In the genomic region with DNA sequence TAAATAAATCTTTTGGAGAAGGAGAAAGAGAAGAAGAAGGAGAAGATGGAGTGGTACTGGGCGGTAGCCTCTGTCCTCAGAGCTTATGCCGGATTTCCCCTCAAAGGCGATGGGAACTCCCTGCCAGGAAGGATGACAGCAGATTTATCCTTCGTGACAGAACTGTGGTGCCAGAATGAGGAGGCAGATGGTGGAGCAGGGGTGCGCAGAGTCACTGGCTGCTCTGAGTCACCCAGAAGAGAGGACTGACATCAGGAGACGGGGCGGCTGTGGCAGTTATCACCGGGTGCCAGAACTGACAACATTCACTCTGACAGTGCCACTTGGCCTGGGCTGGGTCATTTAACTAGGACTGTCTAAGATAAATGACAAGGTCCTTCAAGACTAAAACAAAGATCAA, we compare ENCODE assay signal across 13 mouse cellular contexts. TPM values are rescaled to one million over a fixed set of nuclear protein-coding genes. Genes with fewer than 3 reads are reported as not detected.
DNase-seq lines count a peak whose midpoint lies in the region; ATAC-seq lines count a peak whose summit lies in the region.
"Had no signal": no experiment of that assay in that cellular context is flagged by ENCODE, and none has a peak within 500 bp of the region (broad histone marks: within the 10 kb centered on the region; RNA-seq: fewer than 3 reads in every experiment).

No protein-coding gene starts in this region.

- H3K4me3 ChIP-seq in forebrain, embryonic 14.5 days (ENCODE audit: low read depth, low read length): no peak overlapping the region
- H3K4me3 ChIP-seq in forebrain, embryonic 10.5 days: no peak overlapping the region
- H3K4me3 ChIP-seq: erythroblast, embryonic 14.5 days; neural tube, embryonic 13.5 days had no signal

- H3K9me3 ChIP-seq in forebrain, embryonic 14.5 days (replicated peaks; ENCODE audit: control insufficient read depth, low read length): no peaks in the 10 kb centered on the region
- no peaks in the 10 kb centered on the region for H3K9me3 ChIP-seq in forebrain, embryonic 10.5 days
- H3K9me3 ChIP-seq: neural tube, embryonic 13.5 days had no signal

- 0 out of 2 replicates have a peak, but pooled peaks cover 9% of the 10 kb centered on the region for H3K36me3 ChIP-seq in forebrain, embryonic 14.5 days (ENCODE audit: control insufficient read depth, insufficient read depth, low read length)
- peaks cover 7% of the 10 kb centered on the region for H3K36me3 ChIP-seq in forebrain, embryonic 10.5 days (replicated peaks)

- no peak overlapping the region for H3K9ac ChIP-seq in forebrain, embryonic 14.5 days (ENCODE audit: low read length)
- H3K9ac ChIP-seq: neural tube, embryonic 13.5 days had no signal

- H3K4me1 ChIP-seq in forebrain, embryonic 14.5 days (ENCODE audit: control insufficient read depth, insufficient read depth, low read length): peaks cover 16% of the 10 kb centered on the region
- H3K4me1 ChIP-seq in forebrain, embryonic 10.5 days: peaks cover 49% of the 10 kb centered on the region

- H3K27me3 ChIP-seq in forebrain, embryonic 14.5 days (replicated peaks; ENCODE audit: control insufficient read depth, insufficient read depth, low read length): no peaks in the 10 kb centered on the region
- H3K27me3 ChIP-seq in forebrain, embryonic 10.5 days (ENCODE audit: poor library complexity, severe bottlenecking): peaks cover 37% of the 10 kb centered on the region
- H3K27me3 ChIP-seq: neural tube, embryonic 13.5 days had no signal

- no peak for ATAC-seq in forebrain, embryonic 14.5 days
- ATAC-seq in megakaryocyte-erythroid progenitor cell, adult 5-6 weeks (replicated peaks; ENCODE audit: low FRiP score, low TSS enrichment, poor library complexity, severe bottlenecking): 0 out of 2 replicates have a peak, but pooled peaks have one; percentile 48

- WGBS in forebrain, embryonic 14.5 days: 76% methylated on average over 8 of the region's 8 CpGs
- WGBS in forebrain, embryonic 10.5 days: 91% methylated on average over 8 of the region's 8 CpGs

- peak; percentile 55 for DNase-seq in forebrain, embryonic 14.5 days (ENCODE audit: low spot score)
- no peak for DNase-seq in forebrain, embryonic 10.5 days (ENCODE audit: extremely low spot score, low spot score)
- DNase-seq in cerebellum, adult 8-10 months: peak; percentile 77
- peak; percentile 61 to 62 for DNase-seq in layer of hippocampus, postnatal 10 days (ENCODE audit: low spot score in 2 of 2)
- no peak for DNase-seq in heart, adult 11 months
- DNase-seq in gastrocnemius, postnatal 10 days: no peak
- DNase-seq in kidney, adult 9 months: no peak

- H3K27ac ChIP-seq in forebrain, embryonic 14.5 days (ENCODE audit: low read depth, low read length): peak overlapping the region; percentile 31; the same call in 1 of the 2 replicates
- H3K27ac ChIP-seq in forebrain, embryonic 10.5 days: no peak overlapping the region
- H3K27ac ChIP-seq: neural tube, embryonic 13.5 days had no signal

- no peak overlapping the region for H3K4me2 ChIP-seq in forebrain, embryonic 14.5 days (ENCODE audit: low read length)
- H3K4me2 ChIP-seq: neural tube, embryonic 13.5 days had no signal

RNA-seq across cellular contexts. Expression of gene Serinc2, which starts 8.9 kb away (rescaled TPM):
- polyA plus RNA-seq in forebrain, embryonic 14.5 days (2014; fragmentation: Nextera tagmentation; extraction: Ambion mirVana): 79.1 and 93.9 TPM in 2 replicates
- polyA plus RNA-seq in forebrain, embryonic 10.5 days (2016; fragmentation: Nextera tagmentation; extraction: Ambion mirVana): 53.3 and 63.2 TPM in 2 replicates
- 1 to 10 TPM; 6.3 to 6.4 TPM for total RNA-seq in layer of hippocampus, postnatal 10 days (2021)
- total RNA-seq in megakaryocyte-erythroid progenitor cell, adult 5-6 weeks (2014; fragmentation: Nextera tagmentation): not detected in 2 replicates
- total RNA-seq in megakaryocyte-erythroid progenitor cell, adult 5-6 weeks (2017): not detected in 2 replicates
- 10 to 100 TPM; 47.8 to 51.5 TPM for total RNA-seq in gastrocnemius, postnatal 10 days (2021)
- total RNA-seq: hematopoietic stem cell, adult 5-6 weeks had no signal
- polyA plus RNA-seq: erythroblast, embryonic 14.5 days had no signal

RNA-seq across cellular contexts. Expression of gene Fabp3, which starts 38.3 kb away (rescaled TPM):
- 107 and 121 TPM in 2 replicates for polyA plus RNA-seq in forebrain, embryonic 14.5 days (2014; fragmentation: Nextera tagmentation; extraction: Ambion mirVana)
- 16.2 and 18.8 TPM in 2 replicates for polyA plus RNA-seq in forebrain, embryonic 10.5 days (2016; fragmentation: Nextera tagmentation; extraction: Ambion mirVana)
- 100 to 1,000 TPM; 142 to 168 TPM for total RNA-seq in layer of hippocampus, postnatal 10 days (2021)
- total RNA-seq in megakaryocyte-erythroid progenitor cell, adult 5-6 weeks (2014; fragmentation: Nextera tagmentation): not detected in 2 replicates
- not detected in 2 replicates for total RNA-seq in megakaryocyte-erythroid progenitor cell, adult 5-6 weeks (2017)
- 100 to 1,000 TPM; 465 to 601 TPM for total RNA-seq in gastrocnemius, postnatal 10 days (2021)
- total RNA-seq: hematopoietic stem cell, adult 5-6 weeks had no signal
- polyA plus RNA-seq: erythroblast, embryonic 14.5 days had no signal

RNA-seq across cellular contexts. Expression of gene Gm10570, which starts 38.4 kb away (rescaled TPM):
- polyA plus RNA-seq in forebrain, embryonic 14.5 days (2014; fragmentation: Nextera tagmentation; extraction: Ambion mirVana): 0.63 and 0.80 TPM in 2 replicates
- not detected in 2 replicates for polyA plus RNA-seq in forebrain, embryonic 10.5 days (2016; fragmentation: Nextera tagmentation; extraction: Ambion mirVana)
- total RNA-seq in layer of hippocampus, postnatal 10 days (2021): not detected
- total RNA-seq in megakaryocyte-erythroid progenitor cell, adult 5-6 weeks (2014; fragmentation: Nextera tagmentation): not detected in 2 replicates
- not detected in 2 replicates for total RNA-seq in megakaryocyte-erythroid progenitor cell, adult 5-6 weeks (2017)
- total RNA-seq in gastrocnemius, postnatal 10 days (2021): not detected
- total RNA-seq: hematopoietic stem cell, adult 5-6 weeks had no signal
- polyA plus RNA-seq: erythroblast, embryonic 14.5 days; liver, embryonic 16.5 days; stomach, embryonic 16.5 days had no signal

RNA-seq across cellular contexts. Expression of gene Gm853, which starts 47.9 kb away (rescaled TPM):
- polyA plus RNA-seq in forebrain, embryonic 14.5 days (2014; fragmentation: Nextera tagmentation; extraction: Ambion mirVana): 0.11 and 0.89 TPM in 2 replicates
- not detected in 2 replicates for polyA plus RNA-seq in forebrain, embryonic 10.5 days (2016; fragmentation: Nextera tagmentation; extraction: Ambion mirVana)
- total RNA-seq in layer of hippocampus, postnatal 10 days (2021): not detected
- total RNA-seq in megakaryocyte-erythroid progenitor cell, adult 5-6 weeks (2014; fragmentation: Nextera tagmentation): not detected in 2 replicates
- total RNA-seq in megakaryocyte-erythroid progenitor cell, adult 5-6 weeks (2017): not detected in 2 replicates
- not detected for total RNA-seq in gastrocnemius, postnatal 10 days (2021)
- total RNA-seq: hematopoietic stem cell, adult 5-6 weeks had no signal
- polyA plus RNA-seq: erythroblast, embryonic 14.5 days; liver, embryonic 16.5 days; neural tube, embryonic 13.5 days; stomach, embryonic 16.5 days had no signal

Comparison
In these comparisons a context has a peak if more than half of its experiments do, and no peak if none do; other contexts are left out.
1. DNase-seq: peak in forebrain, embryonic 14.5 days (single experiment), cerebellum, adult 8-10 months (single experiment) and layer of hippocampus, postnatal 10 days (2 of 2); none in forebrain, embryonic 10.5 days (single experiment), heart, adult 11 months (single experiment), gastrocnemius, postnatal 10 days (single experiment) and kidney, adult 9 months (single experiment).
2. RNA of gene Serinc2, which starts 8.9 kb away (total RNA-seq): 47.8 to 51.5 TPM in gastrocnemius, postnatal 10 days and 6.3 to 6.4 TPM in layer of hippocampus, postnatal 10 days; not detected in megakaryocyte-erythroid progenitor cell, adult 5-6 weeks; every median in the first group is over 4 times any median in the second.
3. RNA of gene Fabp3, which starts 38.3 kb away (total RNA-seq): 465 to 601 TPM in gastrocnemius, postnatal 10 days and 142 to 168 TPM in layer of hippocampus, postnatal 10 days; not detected in megakaryocyte-erythroid progenitor cell, adult 5-6 weeks; every median in the first group is over 100 times any median in the second.